Mouse (Mus musculus): ENCODE measurements around the gene Srsf1.
A peak's percentile ranks its signal among the peaks of the same experiment; 100 is the strongest.

The Srsf1 gene

GRCm38 (mm10) chr11:88046944-88047794, at the start of gene Srsf1:
Srsf1 (plus strand) TSS chr11:88047373.
- DNase-seq, result peak; percentile 100

GRCm38 (mm10) chr11:87999751-88000150, 47.4 kb upstream of the Srsf1 start:
- DNase-seq, result no peak

GRCm38 (mm10) chr11:88002738-88003137, 44.4 kb upstream of the Srsf1 start:
- DNase-seq, result no peak

GRCm38 (mm10) chr11:88004123-88004522, 43.0 kb upstream of the Srsf1 start:
- no peak for DNase-seq

- DNase-seq, result no peak
These were observed 38.5 kb upstream of the Srsf1 start for GRCm38 (mm10) chr11:88008641-88009040.

- no peak for DNase-seq
These were observed 37.5 kb upstream of the Srsf1 start for GRCm38 (mm10) chr11:88009542-88010190.

- DNase-seq, result no peak
These were observed 35.8 kb upstream of the Srsf1 start for GRCm38 (mm10) chr11:88011208-88011913.

- no peak for DNase-seq
These were observed 35.2 kb upstream of the Srsf1 start for GRCm38 (mm10) chr11:88011914-88012419.

GRCm38 (mm10) chr11:88012621-88013244, 34.4 kb upstream of the Srsf1 start:
- DNase-seq, result no peak

GRCm38 (mm10) chr11:88013632-88014031, 33.5 kb upstream of the Srsf1 start:
- no peak for DNase-seq

- no peak for DNase-seq
These were observed 32.0 kb upstream of the Srsf1 start for GRCm38 (mm10) chr11:88015161-88015560.

GRCm38 (mm10) chr11:88015795-88016194, 31.4 kb upstream of the Srsf1 start:
- no peak for DNase-seq

GRCm38 (mm10) chr11:88023933-88024332, 23.2 kb upstream of the Srsf1 start:
- DNase-seq, result no peak

- no peak for DNase-seq
These were observed 19.7 kb upstream of the Srsf1 start for GRCm38 (mm10) chr11:88027391-88028035.

GRCm38 (mm10) chr11:88028193-88028684, 18.9 kb upstream of the Srsf1 start:
- DNase-seq, result no peak

- peak; percentile 50 for DNase-seq
These were observed 17.0 kb upstream of the Srsf1 start for GRCm38 (mm10) chr11:88030219-88030618.

GRCm38 (mm10) chr11:88030836-88031235, 16.3 kb upstream of the Srsf1 start:
- DNase-seq, result no peak

GRCm38 (mm10) chr11:88031753-88032152, 15.4 kb upstream of the Srsf1 start:
- no peak for DNase-seq

- no peak for DNase-seq
These were observed 11.2 kb upstream of the Srsf1 start for GRCm38 (mm10) chr11:88035970-88036369.

- DNase-seq, result no peak
These were observed 10.4 kb upstream of the Srsf1 start for GRCm38 (mm10) chr11:88036761-88037251.

- DNase-seq, result no peak
These were observed 9.8 kb upstream of the Srsf1 start for GRCm38 (mm10) chr11:88037386-88037785.

- DNase-seq, result no peak
These were observed 8.1 kb upstream of the Srsf1 start for GRCm38 (mm10) chr11:88039066-88039465.

Measured in kidney, postnatal 14 days (tissue).